Mouse (Mus musculus): ENCODE results near the gene 1700028J19Rik. TPM values are rescaled to one million over a fixed set of nuclear protein-coding genes. Genes with fewer than 3 reads are reported as not detected.
"Not testable (repeated sequence)": the region's sequence is repeated elsewhere in the genome, so short reads cannot be mapped to it uniquely, and the experiment has no call there.

The 1700028J19Rik gene
- polyA plus RNA-seq, 1 experiment from 2014 or later, result 0.87 TPM

DNA sequence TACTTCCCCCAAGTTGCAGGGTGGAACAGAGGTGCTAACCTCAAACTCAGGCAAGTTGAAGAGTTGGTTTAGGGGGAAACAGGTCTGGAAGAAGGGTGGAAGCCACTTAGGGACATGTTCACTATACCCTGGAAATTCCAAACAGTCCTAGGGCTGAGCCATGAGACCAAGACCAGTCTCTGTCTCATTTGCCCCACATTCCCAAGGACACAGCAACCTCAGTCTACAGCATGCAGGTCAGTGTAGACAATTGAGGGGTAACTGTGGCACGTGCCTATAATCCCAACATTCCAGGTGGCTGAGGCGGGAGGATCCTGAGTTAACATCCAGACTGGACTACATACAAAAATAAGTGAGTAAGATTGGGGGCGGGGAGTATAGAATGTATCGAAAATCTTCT, 2.8 kb upstream of the 1700028J19Rik start:
- peaks cover 63% of the 10 kb centered on the region for H3K36me3 ChIP-seq
- peaks cover 16% of the 10 kb centered on the region for H3K4me1 ChIP-seq (replicated peaks)
- no peak overlapping the region for H3K4me2 ChIP-seq
- H3K9me3 ChIP-seq, result no peaks in the 10 kb centered on the region
- 85% methylated on average over 4 of the region's 4 CpGs for WGBS
- no peak overlapping the region for H3K9ac ChIP-seq (replicated peaks)
- no peak overlapping the region for H3K4me3 ChIP-seq (replicated peaks)
- ATAC-seq (ENCODE audit: insufficient number of reproducible peaks, insufficient read depth, low FRiP score, low TSS enrichment, low read depth), result no peak
- no peaks in the 10 kb centered on the region for H3K27me3 ChIP-seq
- H3K27ac ChIP-seq, result no peak overlapping the region

- H3K27me3 ChIP-seq, result no peaks in the 10 kb centered on the region
Observed at GRCm38 (mm10) chr7:44247971-44248370, 1.5 kb upstream of the 1700028J19Rik start.

DNA sequence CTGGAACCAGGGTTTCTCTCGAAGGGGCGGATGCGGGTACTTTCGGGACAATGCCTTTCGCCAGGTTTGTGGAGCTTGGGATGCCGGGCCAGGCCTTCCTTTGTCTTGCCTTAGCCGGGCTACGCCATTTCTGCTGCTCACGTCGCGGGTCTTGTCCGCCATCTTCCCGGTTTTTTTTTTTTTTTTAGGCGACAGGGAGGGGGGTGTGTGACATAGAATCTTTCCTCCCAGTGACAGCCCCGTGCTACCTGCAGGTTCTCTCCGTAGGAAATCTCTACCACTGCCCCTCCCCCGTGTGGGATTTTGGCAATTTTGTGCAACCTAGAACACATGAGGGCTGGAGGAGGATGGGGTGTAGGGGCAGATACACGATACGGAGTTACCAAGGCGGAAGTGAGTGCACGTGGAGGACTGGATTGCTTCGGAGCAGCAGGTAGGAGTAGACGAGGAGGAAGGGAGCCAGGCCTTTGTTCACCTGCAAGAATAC, 532 bp upstream of the 1700028J19Rik start:
- H3K9ac ChIP-seq (replicated peaks), result peak overlapping the region; percentile 95
- no peaks in the 10 kb centered on the region for H3K27me3 ChIP-seq
- H3K4me3 ChIP-seq (replicated peaks), result peak overlapping the region; percentile 85
- H3K36me3 ChIP-seq, result peaks cover 41% of the 10 kb centered on the region
- H3K9me3 ChIP-seq, result no peaks in the 10 kb centered on the region
- peak overlapping the region; percentile 83 for H3K4me2 ChIP-seq
- H3K4me1 ChIP-seq (replicated peaks), result peaks cover 16% of the 10 kb centered on the region
- under 1% methylated on average over 22 of the region's 23 CpGs for WGBS
- peak; percentile 11; the same call in 1 of the 2 replicates for ATAC-seq (ENCODE audit: insufficient number of reproducible peaks, insufficient read depth, low FRiP score, low TSS enrichment, low read depth)
- peak overlapping the region; percentile 95 for H3K27ac ChIP-seq

More at GRCm38 (mm10) chr7:44247971-44248370, 1.5 kb upstream of the 1700028J19Rik start:
- Histone ChIP-seq H3K4me2 (peak overlapping the region; percentile 83), H3K9ac (replicated peaks) (0 out of 2 replicates have a peak overlapping the region, but pooled peaks have one; percentile 95), H3K9me3 (no peaks in the 10 kb centered on the region), H3K4me3 (replicated peaks) (peak overlapping the region; percentile 85), H3K27ac (no peak overlapping the region), H3K36me3 (peaks cover 50% of the 10 kb centered on the region), H3K4me1 (replicated peaks) (peaks cover 16% of the 10 kb centered on the region)
- no peak for ATAC-seq (ENCODE audit: insufficient number of reproducible peaks, insufficient read depth, low FRiP score, low TSS enrichment, low read depth)
- 94% methylated on average over 2 of the region's 2 CpGs for WGBS

DNA sequence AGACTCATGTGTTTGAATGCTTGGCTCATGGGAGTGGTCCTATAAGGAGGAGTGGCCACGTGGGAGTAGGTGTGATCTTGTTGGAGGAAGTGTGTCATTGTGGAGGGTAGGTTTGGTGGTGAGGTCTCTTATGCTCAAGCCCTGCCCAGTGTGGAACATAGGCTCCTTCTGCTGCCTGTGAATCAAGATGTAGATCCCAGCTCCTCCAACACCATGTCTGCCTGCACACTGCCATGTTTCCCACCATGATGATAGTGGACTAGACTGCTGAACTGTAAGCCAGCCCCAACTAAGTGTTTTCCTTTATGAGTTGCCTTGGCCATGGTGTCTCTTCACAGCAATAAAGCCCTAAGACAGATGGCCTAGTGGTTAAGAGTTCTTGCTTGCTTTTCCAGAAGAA, 2.4 kb downstream of the 1700028J19Rik start:
- WGBS, result 65% methylated on average over 1 of the region's 1 CpGs
- no peak overlapping the region for H3K4me3 ChIP-seq (replicated peaks)
- no peaks in the 10 kb centered on the region for H3K9me3 ChIP-seq
- peaks cover 4% of the 10 kb centered on the region; the same call in 1 of the 2 replicates for H3K27me3 ChIP-seq
- H3K4me1 ChIP-seq (replicated peaks), result peaks cover 16% of the 10 kb centered on the region
- no peak overlapping the region for H3K4me2 ChIP-seq
- no peak overlapping the region for H3K9ac ChIP-seq (replicated peaks)
- peaks cover 14% of the 10 kb centered on the region for H3K36me3 ChIP-seq
- no peak overlapping the region for H3K27ac ChIP-seq
- ATAC-seq (ENCODE audit: insufficient number of reproducible peaks, insufficient read depth, low FRiP score, low TSS enrichment, low read depth), result no peak

- Histone ChIP-seq H3K4me2 (no peak overlapping the region), H3K9ac (replicated peaks) (no peak overlapping the region), H3K27ac (no peak overlapping the region), H3K4me3 (replicated peaks) (no peak overlapping the region), H3K4me1 (replicated peaks) (peaks cover 6% of the 10 kb centered on the region), H3K36me3 (no peaks in the 10 kb centered on the region), H3K9me3 (no peaks in the 10 kb centered on the region), H3K27me3 (peaks cover 4% of the 10 kb centered on the region; the same call in 1 of the 2 replicates)
- WGBS, result 68% methylated on average over 2 of the region's 2 CpGs
- no peak for ATAC-seq (ENCODE audit: insufficient number of reproducible peaks, insufficient read depth, low FRiP score, low TSS enrichment, low read depth)
Observed at GRCm38 (mm10) chr7:44241163-44241562, 5.3 kb downstream of the 1700028J19Rik start.

DNA sequence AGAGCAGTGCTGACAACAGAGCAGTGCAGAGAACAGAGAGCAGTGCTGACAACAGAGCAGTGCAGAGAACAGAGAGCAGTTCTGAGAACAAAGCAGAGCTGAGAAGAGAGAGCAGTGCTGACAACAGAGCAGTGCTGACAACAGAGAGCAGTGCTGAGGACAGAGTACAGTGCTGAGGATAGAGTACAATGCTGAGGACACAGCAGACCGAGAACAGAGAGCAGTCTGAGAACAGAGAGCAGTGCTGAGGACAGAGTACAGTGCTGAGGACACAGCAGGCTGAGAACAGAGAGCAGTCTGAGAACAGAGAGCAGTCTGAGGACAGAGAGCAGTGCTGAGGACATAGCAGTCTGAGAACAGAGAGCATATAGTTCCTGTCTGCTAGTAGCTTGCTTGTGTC, 5.8 kb downstream of the 1700028J19Rik start:
- peaks cover 6% of the 10 kb centered on the region for H3K4me1 ChIP-seq (replicated peaks)
- H3K9me3 ChIP-seq, result no peaks in the 10 kb centered on the region
- H3K4me2 ChIP-seq, result no peak overlapping the region
- WGBS, result 42% methylated on average over 1 of the region's 1 CpGs
- H3K27ac ChIP-seq, result no peak overlapping the region
- no peak overlapping the region for H3K9ac ChIP-seq (replicated peaks)
- H3K4me3 ChIP-seq (replicated peaks), result no peak overlapping the region
- ATAC-seq (ENCODE audit: insufficient number of reproducible peaks, insufficient read depth, low FRiP score, low TSS enrichment, low read depth), result no peak
- H3K36me3 ChIP-seq, result no peaks in the 10 kb centered on the region
- peaks cover 4% of the 10 kb centered on the region; the same call in 1 of the 2 replicates for H3K27me3 ChIP-seq

GRCm38 (mm10) chr7:44239913-44240312, 6.6 kb downstream of the 1700028J19Rik start:
- no peak overlapping the region for H3K4me2 ChIP-seq
- no peak for ATAC-seq (ENCODE audit: insufficient number of reproducible peaks, insufficient read depth, low FRiP score, low TSS enrichment, low read depth)
- H3K4me1 ChIP-seq (replicated peaks), result no peaks in the 10 kb centered on the region
- peaks cover 4% of the 10 kb centered on the region; the same call in 1 of the 2 replicates for H3K27me3 ChIP-seq
- 45% methylated on average over 2 of the region's 2 CpGs for WGBS
- no peak overlapping the region for H3K4me3 ChIP-seq (replicated peaks)
- H3K9me3 ChIP-seq, result no peaks in the 10 kb centered on the region
- no peak overlapping the region for H3K9ac ChIP-seq (replicated peaks)
- H3K27ac ChIP-seq, result no peak overlapping the region
- H3K36me3 ChIP-seq, result no peaks in the 10 kb centered on the region

GRCm38 (mm10) chr7:44235909-44236308, 10.6 kb downstream of the 1700028J19Rik start, which contains the start of gene Gm36864:
Gene Gm36864, plus strand, starts transcription at chr7:44236177.
- ATAC-seq (ENCODE audit: insufficient number of reproducible peaks, insufficient read depth, low FRiP score, low TSS enrichment, low read depth), result no peak
- no peaks in the 10 kb centered on the region for H3K36me3 ChIP-seq

GRCm38 (mm10) chr7:44225076-44225475, 21.4 kb downstream of the 1700028J19Rik start, which contains the start of gene Klk1:
Gene Klk1, plus strand, starts transcription at chr7:44225360.
- no peak within 1 kb of the TSS for H3K27ac ChIP-seq
- H3K4me2 ChIP-seq, result no peak within 1 kb of the TSS
- H3K36me3 ChIP-seq, result no peaks in the 10 kb centered on the region
- H3K4me3 ChIP-seq (replicated peaks), result no peak within 1 kb of the TSS
- no peaks in the 10 kb centered on the region for H3K4me1 ChIP-seq (replicated peaks)
- WGBS, result 57% methylated on average over 1 of the region's 1 CpGs
- H3K9me3 ChIP-seq, result no peaks in the 10 kb centered on the region
- 0 out of 2 replicates have a peak, but pooled peaks cover 2% of the 10 kb centered on the region for H3K27me3 ChIP-seq
- no peak within 1 kb of the TSS for H3K9ac ChIP-seq (replicated peaks)
- no peak for ATAC-seq (ENCODE audit: insufficient number of reproducible peaks, insufficient read depth, low FRiP score, low TSS enrichment, low read depth)

More at GRCm38 (mm10) chr7:44235909-44236308, 10.6 kb downstream of the 1700028J19Rik start, which contains the start of gene Gm36864:
- Histone ChIP-seq H3K27me3 (peaks cover 4% of the 10 kb centered on the region; the same call in 1 of the 2 replicates), H3K4me3 (replicated peaks) (no peak within 1 kb of the TSS), H3K27ac (no peak within 1 kb of the TSS), H3K9me3 (no peaks in the 10 kb centered on the region), H3K4me2 (no peak within 1 kb of the TSS), H3K9ac (replicated peaks) (no peak within 1 kb of the TSS), H3K4me1 (replicated peaks) (no peaks in the 10 kb centered on the region)
- WGBS, result 73% methylated on average over 3 of the region's 3 CpGs

DNA sequence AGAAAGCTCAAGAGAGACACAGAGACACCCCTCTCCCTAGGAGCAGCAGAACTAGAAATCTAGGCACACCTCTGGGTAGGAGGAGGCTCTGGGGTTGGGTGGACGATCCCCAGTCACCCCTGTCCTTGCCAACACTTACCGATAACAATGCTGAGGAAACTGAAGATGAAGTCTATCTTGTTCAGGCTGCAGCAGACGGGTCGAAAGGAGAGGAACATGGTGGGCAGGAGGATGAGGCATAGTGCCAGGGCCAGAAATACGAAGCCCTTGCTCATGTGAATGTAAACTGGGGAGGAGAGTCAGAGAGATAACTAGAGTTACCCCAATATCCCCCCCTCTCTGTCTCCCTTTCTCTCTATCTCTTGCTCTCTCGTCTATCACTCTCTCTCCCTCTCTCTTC, 24.2 kb downstream of the 1700028J19Rik start:
- H3K27me3 ChIP-seq; H3K4me2 ChIP-seq; H3K9me3 ChIP-seq; H3K4me3 ChIP-seq (replicated peaks); H3K9ac ChIP-seq (replicated peaks); H3K36me3 ChIP-seq; H3K4me1 ChIP-seq (replicated peaks); ATAC-seq (ENCODE audit: insufficient number of reproducible peaks, insufficient read depth, low FRiP score, low TSS enrichment, low read depth); H3K27ac ChIP-seq: not testable (repeated sequence)
- 79% methylated on average over 6 of the region's 6 CpGs for WGBS

DNA sequence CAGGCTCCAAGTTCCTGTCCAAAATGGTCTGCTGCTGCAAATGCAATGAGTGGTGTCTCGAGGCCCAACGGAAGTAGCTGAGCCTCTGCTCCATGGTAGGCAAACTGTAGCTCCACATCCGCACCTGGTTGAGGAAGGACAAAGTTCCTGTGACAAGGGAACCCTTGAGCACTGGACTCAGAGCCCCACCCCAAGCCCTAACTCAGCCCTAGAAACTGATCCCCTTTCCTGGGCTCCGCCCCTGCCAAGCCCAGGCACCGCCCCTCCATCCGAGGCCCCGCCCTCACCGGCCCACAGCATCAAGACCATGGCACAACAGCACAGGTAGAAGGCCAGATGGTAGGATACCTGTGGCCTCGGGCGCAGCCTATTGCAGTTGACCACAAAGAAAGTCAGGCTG, 24.9 kb downstream of the 1700028J19Rik start:
- not testable (repeated sequence) for ATAC-seq (ENCODE audit: insufficient number of reproducible peaks, insufficient read depth, low FRiP score, low TSS enrichment, low read depth); H3K27ac ChIP-seq
- 67% methylated on average over 9 of the region's 10 CpGs for WGBS

DNA sequence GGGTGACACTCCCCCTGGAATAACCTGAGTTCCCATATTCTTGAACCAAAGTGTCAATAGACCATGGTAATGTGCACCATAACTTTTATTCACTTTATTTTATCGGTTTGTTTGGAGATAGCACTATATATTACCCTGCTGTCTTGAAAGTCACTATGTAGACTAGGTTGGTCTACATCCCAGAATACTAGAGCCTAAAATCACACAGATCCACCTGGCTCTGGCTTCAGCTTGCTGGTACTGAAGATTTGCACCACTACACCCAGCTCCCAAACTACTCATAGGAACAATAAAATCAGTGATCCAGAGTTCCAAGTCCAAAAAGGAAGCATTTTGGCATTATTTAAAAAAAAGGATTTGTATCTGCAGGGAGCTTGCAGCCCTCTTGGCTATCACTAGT, 30.9 kb downstream of the 1700028J19Rik start, which contains the start of gene Klk1b5:
Gene Klk1b5 (plus strand): TSS at position 301 of the 400 bp plus-strand sequence.
- Histone ChIP-seq H3K27me3 (0 out of 2 replicates have a peak, but pooled peaks cover 11% of the 10 kb centered on the region), H3K27ac (no peak within 1 kb of the TSS), H3K36me3 (no peaks in the 10 kb centered on the region), H3K4me2 (no peak within 1 kb of the TSS), H3K4me3 (replicated peaks) (no peak within 1 kb of the TSS), H3K9ac (replicated peaks) (no peak within 1 kb of the TSS), H3K9me3 (no peaks in the 10 kb centered on the region), H3K4me1 (replicated peaks) (no peaks in the 10 kb centered on the region)
- 87% methylated on average over 1 of the region's 1 CpGs for WGBS
- ATAC-seq (ENCODE audit: insufficient number of reproducible peaks, insufficient read depth, low FRiP score, low TSS enrichment, low read depth), result no peak

More for the DNA sequence above, 24.9 kb downstream of the 1700028J19Rik start:
- H3K9me3 ChIP-seq; H3K4me3 ChIP-seq (replicated peaks); H3K4me2 ChIP-seq; H3K4me1 ChIP-seq (replicated peaks); H3K9ac ChIP-seq (replicated peaks); H3K36me3 ChIP-seq; H3K27me3 ChIP-seq: not testable (repeated sequence)

Data from limb, embryonic 12.5 days (tissue).